Mouse (Mus musculus): ENCODE measurements around the gene Gsk3b.

DNA sequence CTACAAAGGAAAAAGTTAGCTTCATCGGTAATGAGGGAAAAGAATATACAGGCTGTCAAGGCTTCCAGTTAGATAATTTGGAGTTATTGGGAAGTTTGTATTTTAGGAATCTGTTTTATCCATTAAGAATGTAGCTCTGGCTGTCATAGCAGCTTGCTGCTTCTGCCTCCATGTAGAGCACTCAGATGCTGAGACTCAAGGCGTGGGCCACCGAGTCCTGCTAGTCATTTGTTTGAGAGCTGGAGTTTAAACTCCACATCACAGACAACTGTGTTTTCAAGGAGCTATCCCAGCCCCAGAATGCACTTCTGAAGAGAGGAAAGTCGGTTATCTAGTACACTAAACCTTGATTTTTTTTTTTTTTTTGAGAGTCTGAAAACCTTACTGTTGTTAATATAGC is 101.2 kb downstream of the Gsk3b start:
- TF ChIP-seq EP300 (IDR thresholded peaks at IDR 0.05) (no peak), CTCF (IDR thresholded peaks at IDR 0.05) (no peak)

Data from lung, postnatal 0 days (tissue).